Mouse (Mus musculus): ENCODE measurements at regions not wholly inside any gene's neighbourhood (a gene's known extent, or its start where the extent isn't known, plus 50 kb on each side); places are given as distances from the start of the nearest gene placed in this dataset.

GRCm38 (mm10) chr8:102475166-102475802 lies 310.2 kb downstream of the Cdh11 start:
- no peaks in the 10 kb centered on the region for H3K36me3 ChIP-seq (ENCODE audit: control insufficient read depth, insufficient read depth, low read length)
- no peaks in the 10 kb centered on the region for H3K9me3 ChIP-seq (ENCODE audit: control insufficient read depth, low read length)
- no peaks in the 10 kb centered on the region for H3K27me3 ChIP-seq (ENCODE audit: control insufficient read depth, insufficient read depth, low read length)
- no peak overlapping the region for H3K9ac ChIP-seq (ENCODE audit: low read length)
- no peak for ATAC-seq (ENCODE audit: insufficient number of reproducible peaks, low FRiP score, low TSS enrichment, low read depth)
- WGBS = 92% methylated on average over 12 of the region's 12 CpGs
- no peak overlapping the region for H3K4me3 ChIP-seq (ENCODE audit: low read depth, low read length)
- no peak overlapping the region for H3K4me2 ChIP-seq (ENCODE audit: low read depth, severe bottlenecking)
- H3K4me1 ChIP-seq (ENCODE audit: control insufficient read depth, insufficient read depth, low read length) = no peaks in the 10 kb centered on the region
- DNase-seq (ENCODE audit: low spot score) = no peak
- H3K27ac ChIP-seq (replicated peaks; ENCODE audit: low read depth, low read length) = no peak overlapping the region

DNA sequence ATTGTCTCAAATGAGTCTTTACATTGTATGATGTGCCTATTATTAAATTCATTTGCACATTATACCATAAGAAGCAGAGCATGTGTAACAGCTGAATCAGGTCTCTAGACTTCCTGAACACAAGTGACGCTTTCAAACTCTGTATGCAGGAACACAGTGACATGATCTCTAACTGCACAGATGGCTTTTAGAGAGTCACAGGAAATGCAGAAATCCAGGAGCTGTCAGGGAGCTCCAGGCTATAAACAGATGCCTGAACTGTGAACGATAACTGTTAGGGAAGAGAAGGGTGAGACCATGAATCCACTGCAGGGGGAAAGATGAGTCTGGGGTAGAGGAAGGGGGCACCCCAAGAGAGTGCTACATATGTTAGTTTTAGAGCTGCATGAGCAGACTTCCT lies 311.2 kb downstream of the Cdh11 start:
- 71% methylated on average over 2 of the region's 2 CpGs for WGBS
- DNase-seq (ENCODE audit: low spot score) = no peak
- no peaks in the 10 kb centered on the region for H3K4me1 ChIP-seq (ENCODE audit: control insufficient read depth, insufficient read depth, low read length)
- no peaks in the 10 kb centered on the region for H3K36me3 ChIP-seq (ENCODE audit: control insufficient read depth, insufficient read depth, low read length)
- H3K4me2 ChIP-seq (ENCODE audit: low read depth, severe bottlenecking) = no peak overlapping the region
- H3K27ac ChIP-seq (replicated peaks; ENCODE audit: low read depth, low read length) = no peak overlapping the region
- H3K9ac ChIP-seq (ENCODE audit: low read length) = no peak overlapping the region
- ATAC-seq (ENCODE audit: insufficient number of reproducible peaks, low FRiP score, low TSS enrichment, low read depth) = no peak
- H3K4me3 ChIP-seq (ENCODE audit: low read depth, low read length) = no peak overlapping the region
- no peaks in the 10 kb centered on the region for H3K27me3 ChIP-seq (ENCODE audit: control insufficient read depth, insufficient read depth, low read length)
- H3K9me3 ChIP-seq (ENCODE audit: control insufficient read depth, low read length) = no peaks in the 10 kb centered on the region

- 94% methylated on average over 1 of the region's 1 CpGs for WGBS
Observed at GRCm38 (mm10) chr8:102471352-102471751, 314.1 kb downstream of the Cdh11 start.

GRCm38 (mm10) chr8:102462601-102463000 lies 322.8 kb downstream of the Cdh11 start:
- no peaks in the 10 kb centered on the region for H3K36me3 ChIP-seq (ENCODE audit: control insufficient read depth, insufficient read depth, low read length)
- ATAC-seq (ENCODE audit: insufficient number of reproducible peaks, low FRiP score, low TSS enrichment, low read depth) = no peak
- H3K4me2 ChIP-seq (ENCODE audit: low read depth, severe bottlenecking) = no peak overlapping the region
- H3K9ac ChIP-seq (ENCODE audit: low read length) = no peak overlapping the region
- WGBS = 91% methylated on average over 2 of the region's 2 CpGs
- no peak overlapping the region for H3K4me3 ChIP-seq (ENCODE audit: low read depth, low read length)
- no peak for DNase-seq (ENCODE audit: low spot score)
- no peaks in the 10 kb centered on the region for H3K27me3 ChIP-seq (ENCODE audit: control insufficient read depth, insufficient read depth, low read length)
- H3K27ac ChIP-seq (replicated peaks; ENCODE audit: low read depth, low read length) = no peak overlapping the region
- H3K9me3 ChIP-seq (ENCODE audit: control insufficient read depth, low read length) = no peaks in the 10 kb centered on the region
- H3K4me1 ChIP-seq (ENCODE audit: control insufficient read depth, insufficient read depth, low read length) = no peaks in the 10 kb centered on the region

More at GRCm38 (mm10) chr8:102471352-102471751, 314.1 kb downstream of the Cdh11 start:
- DNase-seq (ENCODE audit: low spot score) = no peak
- Histone ChIP-seq H3K27me3 (ENCODE audit: control insufficient read depth, insufficient read depth, low read length) (no peaks in the 10 kb centered on the region), H3K4me1 (ENCODE audit: control insufficient read depth, insufficient read depth, low read length) (no peaks in the 10 kb centered on the region), H3K36me3 (ENCODE audit: control insufficient read depth, insufficient read depth, low read length) (no peaks in the 10 kb centered on the region), H3K9ac (ENCODE audit: low read length) (no peak overlapping the region), H3K9me3 (ENCODE audit: control insufficient read depth, low read length) (no peaks in the 10 kb centered on the region), H3K4me3 (ENCODE audit: low read depth, low read length) (no peak overlapping the region), H3K4me2 (ENCODE audit: low read depth, severe bottlenecking) (no peak overlapping the region), H3K27ac (replicated peaks; ENCODE audit: low read depth, low read length) (no peak overlapping the region)
- no peak for ATAC-seq (ENCODE audit: insufficient number of reproducible peaks, low FRiP score, low TSS enrichment, low read depth)

- H3K27ac ChIP-seq (replicated peaks; ENCODE audit: low read depth, low read length) = no peak overlapping the region
- WGBS = 96% methylated on average over 4 of the region's 4 CpGs
- H3K9me3 ChIP-seq (ENCODE audit: control insufficient read depth, low read length) = no peaks in the 10 kb centered on the region
- no peak overlapping the region for H3K4me3 ChIP-seq (ENCODE audit: low read depth, low read length)
- no peaks in the 10 kb centered on the region for H3K27me3 ChIP-seq (ENCODE audit: control insufficient read depth, insufficient read depth, low read length)
- H3K36me3 ChIP-seq (ENCODE audit: control insufficient read depth, insufficient read depth, low read length) = no peaks in the 10 kb centered on the region
- no peak overlapping the region for H3K4me2 ChIP-seq (ENCODE audit: low read depth, severe bottlenecking)
- DNase-seq (ENCODE audit: low spot score) (no peak), ATAC-seq (ENCODE audit: insufficient number of reproducible peaks, low FRiP score, low TSS enrichment, low read depth) (no peak)
- H3K4me1 ChIP-seq (ENCODE audit: control insufficient read depth, insufficient read depth, low read length) = no peaks in the 10 kb centered on the region
- no peak overlapping the region for H3K9ac ChIP-seq (ENCODE audit: low read length)
Observed at GRCm38 (mm10) chr8:102443006-102443405, 342.4 kb downstream of the Cdh11 start.

GRCm38 (mm10) chr8:102421828-102422227 lies 363.6 kb downstream of the Cdh11 start:
- H3K4me2 ChIP-seq (ENCODE audit: low read depth, severe bottlenecking) = no peak overlapping the region
- no peaks in the 10 kb centered on the region for H3K36me3 ChIP-seq (ENCODE audit: control insufficient read depth, insufficient read depth, low read length)
- H3K27ac ChIP-seq (replicated peaks; ENCODE audit: low read depth, low read length) = no peak overlapping the region
- H3K4me1 ChIP-seq (ENCODE audit: control insufficient read depth, insufficient read depth, low read length) = no peaks in the 10 kb centered on the region
- no peak for ATAC-seq (ENCODE audit: insufficient number of reproducible peaks, low FRiP score, low TSS enrichment, low read depth)
- no peak overlapping the region for H3K9ac ChIP-seq (ENCODE audit: low read length)
- no peaks in the 10 kb centered on the region for H3K9me3 ChIP-seq (ENCODE audit: control insufficient read depth, low read length)
- no peaks in the 10 kb centered on the region for H3K27me3 ChIP-seq (ENCODE audit: control insufficient read depth, insufficient read depth, low read length)
- no peak overlapping the region for H3K4me3 ChIP-seq (ENCODE audit: low read depth, low read length)
- WGBS = 60% methylated on average over 2 of the region's 2 CpGs
- no peak for DNase-seq (ENCODE audit: low spot score)

GRCm38 (mm10) chr8:102414931-102415330 lies 370.5 kb downstream of the Cdh11 start:
- no peaks in the 10 kb centered on the region for H3K27me3 ChIP-seq (ENCODE audit: control insufficient read depth, insufficient read depth, low read length)
- WGBS = 78% methylated on average over 4 of the region's 4 CpGs
- no peaks in the 10 kb centered on the region for H3K36me3 ChIP-seq (ENCODE audit: control insufficient read depth, insufficient read depth, low read length)
- no peaks in the 10 kb centered on the region for H3K4me1 ChIP-seq (ENCODE audit: control insufficient read depth, insufficient read depth, low read length)
- H3K9me3 ChIP-seq (ENCODE audit: control insufficient read depth, low read length) = no peaks in the 10 kb centered on the region
- no peak overlapping the region for H3K27ac ChIP-seq (replicated peaks; ENCODE audit: low read depth, low read length)
- DNase-seq (ENCODE audit: low spot score) = no peak
- no peak overlapping the region for H3K4me2 ChIP-seq (ENCODE audit: low read depth, severe bottlenecking)
- no peak overlapping the region for H3K9ac ChIP-seq (ENCODE audit: low read length)
- H3K4me3 ChIP-seq (ENCODE audit: low read depth, low read length) = no peak overlapping the region
- no peak for ATAC-seq (ENCODE audit: insufficient number of reproducible peaks, low FRiP score, low TSS enrichment, low read depth)

DNA sequence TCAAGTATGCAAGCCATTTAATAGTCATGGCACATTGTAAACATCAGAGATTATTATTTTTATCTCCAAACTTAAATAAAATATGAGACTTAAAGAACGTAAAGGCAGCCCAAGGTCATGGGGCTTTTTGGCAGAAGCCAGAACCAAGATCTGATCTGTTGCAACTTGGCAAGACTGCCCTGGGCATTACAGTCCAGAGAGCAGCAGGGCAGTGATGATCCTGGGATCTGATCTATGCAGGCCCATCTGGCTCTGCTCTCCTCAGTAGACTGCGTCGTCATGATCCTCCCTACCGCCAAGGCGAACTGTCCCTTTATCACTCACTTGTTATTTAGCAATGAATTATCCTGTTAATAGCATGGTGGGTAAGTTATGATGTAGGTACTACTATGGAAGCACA lies 372.0 kb downstream of the Cdh11 start:
- WGBS = 96% methylated on average over 5 of the region's 5 CpGs
- Histone ChIP-seq H3K4me2 (ENCODE audit: low read depth, severe bottlenecking) (no peak overlapping the region), H3K27me3 (ENCODE audit: control insufficient read depth, insufficient read depth, low read length) (no peaks in the 10 kb centered on the region), H3K9me3 (ENCODE audit: control insufficient read depth, low read length) (no peaks in the 10 kb centered on the region), H3K27ac (replicated peaks; ENCODE audit: low read depth, low read length) (no peak overlapping the region), H3K4me3 (ENCODE audit: low read depth, low read length) (no peak overlapping the region), H3K4me1 (ENCODE audit: control insufficient read depth, insufficient read depth, low read length) (no peaks in the 10 kb centered on the region), H3K36me3 (ENCODE audit: control insufficient read depth, insufficient read depth, low read length) (no peaks in the 10 kb centered on the region), H3K9ac (ENCODE audit: low read length) (no peak overlapping the region)
- ATAC-seq (ENCODE audit: insufficient number of reproducible peaks, low FRiP score, low TSS enrichment, low read depth) (no peak), DNase-seq (ENCODE audit: low spot score) (no peak)

- Histone ChIP-seq H3K9me3 (ENCODE audit: control insufficient read depth, low read length) (no peaks in the 10 kb centered on the region), H3K4me2 (ENCODE audit: low read depth, severe bottlenecking) (no peak overlapping the region), H3K4me1 (ENCODE audit: control insufficient read depth, insufficient read depth, low read length) (no peaks in the 10 kb centered on the region), H3K27ac (replicated peaks; ENCODE audit: low read depth, low read length) (no peak overlapping the region), H3K9ac (ENCODE audit: low read length) (no peak overlapping the region), H3K4me3 (ENCODE audit: low read depth, low read length) (no peak overlapping the region), H3K36me3 (ENCODE audit: control insufficient read depth, insufficient read depth, low read length) (no peaks in the 10 kb centered on the region), H3K27me3 (ENCODE audit: control insufficient read depth, insufficient read depth, low read length) (no peaks in the 10 kb centered on the region)
- WGBS = 70% methylated on average over 4 of the region's 4 CpGs
- DNase-seq (ENCODE audit: low spot score) = no peak
- ATAC-seq (ENCODE audit: insufficient number of reproducible peaks, low FRiP score, low TSS enrichment, low read depth) = no peak
Observed at GRCm38 (mm10) chr8:102387591-102387990, 397.9 kb downstream of the Cdh11 start.

All from limb, embryonic 11.5 days (tissue).